Mouse (Mus musculus): ENCODE measurements around the gene Gbe1. TPM values are rescaled to one million over a fixed set of nuclear protein-coding genes. Genes with fewer than 3 reads are reported as not detected.
A peak's percentile ranks its signal among the peaks of the same experiment; 100 is the strongest.

Gbe1 gene
- polyA plus RNA-seq, 1 experiment from 2014 or later = 17.6 TPM

GRCm38 (mm10) chr16:70385494-70385893 lies 71.7 kb downstream of the Gbe1 start:
- Histone ChIP-seq H3K27me3 (replicated peaks; ENCODE audit: control insufficient read depth, insufficient read depth, low read length) (no peaks in the 10 kb centered on the region), H3K4me1 (ENCODE audit: control insufficient read depth, insufficient read depth, low read length) (no peaks in the 10 kb centered on the region), H3K4me2 (ENCODE audit: low read depth, low read length) (no peak overlapping the region), H3K9ac (ENCODE audit: low read depth, low read length) (no peak overlapping the region), H3K9me3 (ENCODE audit: control insufficient read depth, low read length) (peaks cover 5% of the 10 kb centered on the region; the same call in 1 of the 2 replicates), H3K4me3 (ENCODE audit: low read depth, low read length) (no peak overlapping the region), H3K36me3 (ENCODE audit: control insufficient read depth, insufficient read depth, low read length) (no peaks in the 10 kb centered on the region), H3K27ac (replicated peaks; ENCODE audit: low read depth, low read length) (no peak overlapping the region)
- no peak for ATAC-seq (ENCODE audit: low read depth)
- WGBS = 85% methylated on average over 1 of the region's 1 CpGs
- no peak for DNase-seq (ENCODE audit: low spot score)

GRCm38 (mm10) chr16:70387385-70387784 lies 73.6 kb downstream of the Gbe1 start:
- Histone ChIP-seq H3K27ac (replicated peaks; ENCODE audit: low read depth, low read length) (no peak overlapping the region), H3K27me3 (replicated peaks; ENCODE audit: control insufficient read depth, insufficient read depth, low read length) (no peaks in the 10 kb centered on the region), H3K4me1 (ENCODE audit: control insufficient read depth, insufficient read depth, low read length) (no peaks in the 10 kb centered on the region), H3K9ac (ENCODE audit: low read depth, low read length) (no peak overlapping the region), H3K4me3 (ENCODE audit: low read depth, low read length) (no peak overlapping the region), H3K36me3 (ENCODE audit: control insufficient read depth, insufficient read depth, low read length) (no peaks in the 10 kb centered on the region), H3K4me2 (ENCODE audit: low read depth, low read length) (no peak overlapping the region), H3K9me3 (ENCODE audit: control insufficient read depth, low read length) (peaks cover 5% of the 10 kb centered on the region; the same call in 1 of the 2 replicates)
- WGBS = 97% methylated on average over 2 of the region's 2 CpGs
- DNase-seq (ENCODE audit: low spot score) = no peak
- ATAC-seq (ENCODE audit: low read depth) = no peak

GRCm38 (mm10) chr16:70395276-70395675 lies 81.5 kb downstream of the Gbe1 start:
- Histone ChIP-seq H3K4me2 (ENCODE audit: low read depth, low read length) (no peak overlapping the region), H3K27me3 (replicated peaks; ENCODE audit: control insufficient read depth, insufficient read depth, low read length) (no peaks in the 10 kb centered on the region), H3K27ac (replicated peaks; ENCODE audit: low read depth, low read length) (no peak overlapping the region), H3K36me3 (ENCODE audit: control insufficient read depth, insufficient read depth, low read length) (no peaks in the 10 kb centered on the region), H3K9ac (ENCODE audit: low read depth, low read length) (no peak overlapping the region), H3K9me3 (ENCODE audit: control insufficient read depth, low read length) (peaks cover 2% of the 10 kb centered on the region; the same call in 1 of the 2 replicates), H3K4me3 (ENCODE audit: low read depth, low read length) (no peak overlapping the region), H3K4me1 (ENCODE audit: control insufficient read depth, insufficient read depth, low read length) (no peaks in the 10 kb centered on the region)
- 80% methylated on average over 3 of the region's 3 CpGs for WGBS
- no peak for ATAC-seq (ENCODE audit: low read depth)
- no peak for DNase-seq (ENCODE audit: low spot score)

- ATAC-seq (ENCODE audit: low read depth) (no peak), DNase-seq (ENCODE audit: low spot score) (no peak)
- Histone ChIP-seq H3K36me3 (ENCODE audit: control insufficient read depth, insufficient read depth, low read length) (no peaks in the 10 kb centered on the region), H3K27me3 (replicated peaks; ENCODE audit: control insufficient read depth, insufficient read depth, low read length) (no peaks in the 10 kb centered on the region), H3K9me3 (ENCODE audit: control insufficient read depth, low read length) (no peaks in the 10 kb centered on the region), H3K4me2 (ENCODE audit: low read depth, low read length) (no peak overlapping the region), H3K27ac (replicated peaks; ENCODE audit: low read depth, low read length) (no peak overlapping the region), H3K9ac (ENCODE audit: low read depth, low read length) (no peak overlapping the region), H3K4me3 (ENCODE audit: low read depth, low read length) (no peak overlapping the region), H3K4me1 (ENCODE audit: control insufficient read depth, insufficient read depth, low read length) (no peaks in the 10 kb centered on the region)
- 88% methylated on average over 2 of the region's 2 CpGs for WGBS
Observed at GRCm38 (mm10) chr16:70407780-70408179, 94.0 kb downstream of the Gbe1 start.

- no peak overlapping the region for H3K4me3 ChIP-seq (ENCODE audit: low read depth, low read length)
- H3K36me3 ChIP-seq (ENCODE audit: control insufficient read depth, insufficient read depth, low read length) = no peaks in the 10 kb centered on the region
- WGBS = 64% methylated on average over 3 of the region's 3 CpGs
- H3K9me3 ChIP-seq (ENCODE audit: control insufficient read depth, low read length) = no peaks in the 10 kb centered on the region
- H3K27me3 ChIP-seq (replicated peaks; ENCODE audit: control insufficient read depth, insufficient read depth, low read length) = no peaks in the 10 kb centered on the region
- no peaks in the 10 kb centered on the region for H3K4me1 ChIP-seq (ENCODE audit: control insufficient read depth, insufficient read depth, low read length)
- no peak overlapping the region for H3K9ac ChIP-seq (ENCODE audit: low read depth, low read length)
- DNase-seq (ENCODE audit: low spot score) (no peak), ATAC-seq (ENCODE audit: low read depth) (no peak)
- no peak overlapping the region for H3K27ac ChIP-seq (replicated peaks; ENCODE audit: low read depth, low read length)
- no peak overlapping the region for H3K4me2 ChIP-seq (ENCODE audit: low read depth, low read length)
Observed at GRCm38 (mm10) chr16:70421077-70421476, 107.3 kb downstream of the Gbe1 start.

- Histone ChIP-seq H3K27ac (replicated peaks; ENCODE audit: low read depth, low read length) (no peak overlapping the region), H3K4me1 (ENCODE audit: control insufficient read depth, insufficient read depth, low read length) (no peaks in the 10 kb centered on the region), H3K4me3 (ENCODE audit: low read depth, low read length) (no peak overlapping the region), H3K27me3 (replicated peaks; ENCODE audit: control insufficient read depth, insufficient read depth, low read length) (no peaks in the 10 kb centered on the region), H3K9me3 (ENCODE audit: control insufficient read depth, low read length) (no peaks in the 10 kb centered on the region), H3K36me3 (ENCODE audit: control insufficient read depth, insufficient read depth, low read length) (no peaks in the 10 kb centered on the region), H3K9ac (ENCODE audit: low read depth, low read length) (no peak overlapping the region), H3K4me2 (ENCODE audit: low read depth, low read length) (no peak overlapping the region)
- ATAC-seq (ENCODE audit: low read depth) (peak; percentile 80; the same call in 1 of the 2 replicates), DNase-seq (ENCODE audit: low spot score) (peak; percentile 32)
- 63% methylated on average over 6 of the region's 6 CpGs for WGBS
Observed at GRCm38 (mm10) chr16:70449520-70449919, 135.8 kb downstream of the Gbe1 start.

GRCm38 (mm10) chr16:70475583-70475982 lies 161.8 kb downstream of the Gbe1 start:
- H3K4me3 ChIP-seq (ENCODE audit: low read depth, low read length) = no peak overlapping the region
- no peak for ATAC-seq (ENCODE audit: low read depth)
- H3K27me3 ChIP-seq (replicated peaks; ENCODE audit: control insufficient read depth, insufficient read depth, low read length) = no peaks in the 10 kb centered on the region
- H3K4me2 ChIP-seq (ENCODE audit: low read depth, low read length) = no peak overlapping the region
- H3K36me3 ChIP-seq (ENCODE audit: control insufficient read depth, insufficient read depth, low read length) = no peaks in the 10 kb centered on the region
- 66% methylated on average over 3 of the region's 3 CpGs for WGBS
- no peak overlapping the region for H3K9ac ChIP-seq (ENCODE audit: low read depth, low read length)
- H3K27ac ChIP-seq (replicated peaks; ENCODE audit: low read depth, low read length) = no peak overlapping the region
- DNase-seq (ENCODE audit: low spot score) = no peak
- H3K4me1 ChIP-seq (ENCODE audit: control insufficient read depth, insufficient read depth, low read length) = no peaks in the 10 kb centered on the region
- no peaks in the 10 kb centered on the region for H3K9me3 ChIP-seq (ENCODE audit: control insufficient read depth, low read length)

- H3K4me3 ChIP-seq (ENCODE audit: low read depth, low read length) = no peak overlapping the region
- ATAC-seq (ENCODE audit: low read depth) (no peak), DNase-seq (ENCODE audit: low spot score) (no peak)
- no peaks in the 10 kb centered on the region for H3K4me1 ChIP-seq (ENCODE audit: control insufficient read depth, insufficient read depth, low read length)
- H3K4me2 ChIP-seq (ENCODE audit: low read depth, low read length) = no peak overlapping the region
- no peak overlapping the region for H3K27ac ChIP-seq (replicated peaks; ENCODE audit: low read depth, low read length)
- H3K27me3 ChIP-seq (replicated peaks; ENCODE audit: control insufficient read depth, insufficient read depth, low read length) = no peaks in the 10 kb centered on the region
- H3K9me3 ChIP-seq (ENCODE audit: control insufficient read depth, low read length) = no peaks in the 10 kb centered on the region
- no peak overlapping the region for H3K9ac ChIP-seq (ENCODE audit: low read depth, low read length)
- H3K36me3 ChIP-seq (ENCODE audit: control insufficient read depth, insufficient read depth, low read length) = no peaks in the 10 kb centered on the region
- 75% methylated on average over 4 of the region's 4 CpGs for WGBS
Observed at GRCm38 (mm10) chr16:70476161-70476560, 162.4 kb downstream of the Gbe1 start.

GRCm38 (mm10) chr16:70480494-70480893 lies 166.7 kb downstream of the Gbe1 start:
- 82% methylated on average over 3 of the region's 3 CpGs for WGBS
- no peaks in the 10 kb centered on the region for H3K27me3 ChIP-seq (replicated peaks; ENCODE audit: control insufficient read depth, insufficient read depth, low read length)
- no peak for DNase-seq (ENCODE audit: low spot score)
- no peaks in the 10 kb centered on the region for H3K9me3 ChIP-seq (ENCODE audit: control insufficient read depth, low read length)
- no peaks in the 10 kb centered on the region for H3K36me3 ChIP-seq (ENCODE audit: control insufficient read depth, insufficient read depth, low read length)
- no peak overlapping the region for H3K4me3 ChIP-seq (ENCODE audit: low read depth, low read length)
- no peak overlapping the region for H3K9ac ChIP-seq (ENCODE audit: low read depth, low read length)
- H3K27ac ChIP-seq (replicated peaks; ENCODE audit: low read depth, low read length) = no peak overlapping the region
- H3K4me1 ChIP-seq (ENCODE audit: control insufficient read depth, insufficient read depth, low read length) = no peaks in the 10 kb centered on the region
- no peak for ATAC-seq (ENCODE audit: low read depth)
- H3K4me2 ChIP-seq (ENCODE audit: low read depth, low read length) = no peak overlapping the region

Data from embryonic facial prominence, embryonic 14.5 days (tissue).